ENCODE assay signal across 7 mouse cellular contexts in the genomic region with DNA sequence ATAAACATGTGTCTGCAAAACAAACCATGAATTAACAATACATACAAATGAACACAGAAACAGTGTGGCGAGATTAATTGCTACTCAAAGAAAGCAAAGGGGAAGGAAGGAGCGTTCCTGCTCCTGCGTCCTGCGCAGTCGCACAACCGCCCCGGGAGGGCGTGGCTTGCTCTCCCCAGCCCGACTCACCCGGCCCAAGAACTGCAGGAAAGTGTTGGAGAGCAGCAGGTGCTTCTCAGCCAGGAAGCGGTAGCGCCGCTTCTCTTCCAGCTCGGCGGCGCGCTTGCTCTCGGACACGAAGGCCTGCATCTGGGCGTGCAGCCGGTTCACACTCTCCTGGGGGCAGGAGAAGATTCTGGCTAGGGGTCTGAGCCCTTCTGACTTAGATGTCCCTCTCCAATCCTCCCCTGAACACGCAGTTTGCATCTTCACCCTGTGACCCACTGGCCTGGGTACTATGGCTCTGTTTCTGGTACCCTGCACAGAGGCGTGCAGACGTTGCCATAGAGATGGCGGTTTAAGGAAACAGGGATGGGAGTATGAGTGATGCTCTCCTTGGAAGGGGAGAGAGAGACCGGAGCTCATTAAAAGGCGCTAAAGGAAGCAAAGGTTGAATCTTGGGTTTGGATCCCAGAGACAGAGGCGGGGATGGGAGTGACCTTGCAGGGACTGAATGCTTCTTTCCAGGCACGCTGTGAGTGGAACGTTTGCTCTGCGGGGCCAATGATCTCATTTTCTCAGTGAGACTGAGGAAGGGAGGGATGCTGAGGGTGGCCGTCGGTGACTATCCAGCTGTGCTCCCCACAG. TPM values are rescaled to one million over a fixed set of nuclear protein-coding genes. Genes with fewer than 3 reads are reported as not detected.
DNase-seq lines count a peak whose midpoint lies in the region; ATAC-seq and TF ChIP-seq lines count a peak whose summit lies in the region.

No protein-coding gene starts in this region.

- no peak for TF ChIP-seq CTCF in ES-Bruce4 (IDR thresholded peaks at IDR 0.05; ENCODE audit: low read depth, low read length)

- H3K27ac ChIP-seq in ES-Bruce4 (ENCODE audit: insufficient read depth, low read length) = no peak overlapping the region
- H3K27ac ChIP-seq in forebrain, embryonic 12.5 days = peak overlapping the region; percentile 43

- DNase-seq in adrenal gland, adult 18-20 months (ENCODE audit: low spot score in 2 of 2) = peak; percentile 63 to 68
- peak; percentile 78 to 81 for DNase-seq in heart, postnatal 14 days
- peak; percentile 68 for DNase-seq in layer of hippocampus, adult 9-11 months
- peak; percentile 70 for DNase-seq in skeletal muscle tissue, adult 2 months (ENCODE audit: low read depth, low spot score)

- intact Hi-C loops in heart, postnatal 14 days (cut with DNase I) = loop anchor here (2.0 kb wide), 1 partner anchor 24 kb away; no protein-coding TSS in a partner anchor

- no peaks in the 10 kb centered on the region for H3K27me3 ChIP-seq in ES-Bruce4 (ENCODE audit: control insufficient read depth, insufficient read depth, low read length, poor library complexity, severe bottlenecking)
- H3K27me3 ChIP-seq in forebrain, embryonic 12.5 days = peaks cover 29% of the 10 kb centered on the region

- H3K4me1 ChIP-seq in ES-Bruce4 (ENCODE audit: control insufficient read depth, insufficient read depth, low read length) = no peaks in the 10 kb centered on the region
- peaks cover 14% of the 10 kb centered on the region for H3K4me1 ChIP-seq in forebrain, embryonic 12.5 days

- H3K4me2 ChIP-seq in forebrain, embryonic 12.5 days = peak overlapping the region; percentile 79

- WGBS in forebrain, embryonic 12.5 days = under 1% methylated on average over 33 of the region's 33 CpGs

- peak overlapping the region; percentile 75 for H3K4me3 ChIP-seq in ES-Bruce4 (ENCODE audit: low read depth, low read length)
- H3K4me3 ChIP-seq in forebrain, embryonic 12.5 days (replicated peaks) = peak overlapping the region; percentile 38

- ATAC-seq in forebrain, embryonic 12.5 days (ENCODE audit: low FRiP score) = peak; percentile 68
- peak; percentile 93 for ATAC-seq in megakaryocyte, adult 5-6 weeks (ENCODE audit: poor library complexity, severe bottlenecking)

- TF ChIP-seq POLR2A in ES-Bruce4 (IDR thresholded peaks at IDR 0.05; ENCODE audit: insufficient read depth, low read length) = peak; percentile 67

- H3K9ac ChIP-seq in ES-Bruce4 (ENCODE audit: low read depth, poor library complexity, severe bottlenecking) = peak overlapping the region; percentile 12; the same call in 1 of the 2 replicates
- peak overlapping the region; percentile 33 for H3K9ac ChIP-seq in forebrain, embryonic 12.5 days

- H3K36me3 ChIP-seq in ES-Bruce4 (ENCODE audit: control insufficient read depth, insufficient read depth, low read length, poor library complexity, severe bottlenecking) = no peaks in the 10 kb centered on the region
- no peaks in the 10 kb centered on the region for H3K36me3 ChIP-seq in forebrain, embryonic 12.5 days (replicated peaks)

- no peaks in the 10 kb centered on the region for H3K9me3 ChIP-seq in ES-Bruce4 (replicated peaks; ENCODE audit: control insufficient read depth, insufficient read depth, low read length, poor library complexity, severe bottlenecking)
- no peaks in the 10 kb centered on the region for H3K9me3 ChIP-seq in forebrain, embryonic 12.5 days

- TF ChIP-seq EP300 in ES-Bruce4 (IDR thresholded peaks at IDR 0.05; ENCODE audit: insufficient read depth, low read depth, low read length) = no peak

RNA-seq across cellular contexts. Expression of a gene that starts 14.8 kb away (rescaled TPM):
- polyA plus RNA-seq in ES-Bruce4 (2011; ENCODE audit: insufficient read depth, insufficient read length, low read depth, missing spikeins) = 0.69 and 1.8 TPM in 2 replicates
- under 1 TPM; 0.13 to 0.93 TPM for total RNA-seq in adrenal gland, adult 18-20 months (2021)
- polyA plus RNA-seq in forebrain, embryonic 12.5 days (2016; fragmentation: Nextera tagmentation; extraction: Ambion mirVana) = 0.96 and 1.4 TPM in 2 replicates
- total RNA-seq in heart, postnatal 14 days (2021) = under 1 TPM; 0.45 to 0.49 TPM
- not detected in 2 replicates for total RNA-seq in megakaryocyte, adult 5-6 weeks (2015)
- total RNA-seq in megakaryocyte, adult 5-6 weeks (2017) = not detected in 2 replicates

RNA-seq across cellular contexts. Expression of a gene that starts 16.0 kb away (rescaled TPM):
- polyA plus RNA-seq in ES-Bruce4 (2011; ENCODE audit: insufficient read depth, insufficient read length, low read depth, missing spikeins) = not detected in 2 replicates
- not detected for total RNA-seq in adrenal gland, adult 18-20 months (2021)
- 0.32 and 0.33 TPM in 2 replicates for polyA plus RNA-seq in forebrain, embryonic 12.5 days (2016; fragmentation: Nextera tagmentation; extraction: Ambion mirVana)
- total RNA-seq in heart, postnatal 14 days (2021) = under 1 TPM; 0.19 to 0.29 TPM
- not detected in 2 replicates for total RNA-seq in megakaryocyte, adult 5-6 weeks (2015)
- not detected in 2 replicates for total RNA-seq in megakaryocyte, adult 5-6 weeks (2017)

RNA-seq across cellular contexts. Expression of a gene that starts 41.3 kb away (rescaled TPM):
- polyA plus RNA-seq in ES-Bruce4 (2011; ENCODE audit: insufficient read depth, insufficient read length, low read depth, missing spikeins) = 1.0 TPM in 2 replicates
- under 1 TPM in 1 of 2 experiments, not detected in 1; 0.29 TPM for total RNA-seq in adrenal gland, adult 18-20 months (2021)
- polyA plus RNA-seq in forebrain, embryonic 12.5 days (2016; fragmentation: Nextera tagmentation; extraction: Ambion mirVana) = 0.49 and 0.72 TPM in 2 replicates
- under 1 TPM; 0.76 to 0.98 TPM for total RNA-seq in heart, postnatal 14 days (2021)
- total RNA-seq in megakaryocyte, adult 5-6 weeks (2015) = 0.16 and 0.20 TPM in 2 replicates
- total RNA-seq in megakaryocyte, adult 5-6 weeks (2017) = not detected in 2 replicates

RNA-seq across cellular contexts. Expression of a gene that starts 41.5 kb away (rescaled TPM):
- 47.8 and 48.0 TPM in 2 replicates for polyA plus RNA-seq in ES-Bruce4 (2011; ENCODE audit: insufficient read depth, insufficient read length, low read depth, missing spikeins)
- total RNA-seq in adrenal gland, adult 18-20 months (2021) = 10 to 100 TPM; 15.7 to 18.4 TPM
- 64.5 and 67.5 TPM in 2 replicates for polyA plus RNA-seq in forebrain, embryonic 12.5 days (2016; fragmentation: Nextera tagmentation; extraction: Ambion mirVana)
- 10 to 100 TPM; 22.4 to 23.2 TPM for total RNA-seq in heart, postnatal 14 days (2021)
- 2.8 and 3.0 TPM in 2 replicates for total RNA-seq in megakaryocyte, adult 5-6 weeks (2015)
- 4.5 and 5.1 TPM in 2 replicates for total RNA-seq in megakaryocyte, adult 5-6 weeks (2017)

RNA-seq across cellular contexts. Expression of a gene that starts 57.7 kb away (rescaled TPM):
- polyA plus RNA-seq in ES-Bruce4 (2011; ENCODE audit: insufficient read depth, insufficient read length, low read depth, missing spikeins) = 40.2 and 40.6 TPM in 2 replicates
- 10 to 100 TPM; 25.3 to 26.5 TPM for total RNA-seq in adrenal gland, adult 18-20 months (2021)
- 30.1 and 30.8 TPM in 2 replicates for polyA plus RNA-seq in forebrain, embryonic 12.5 days (2016; fragmentation: Nextera tagmentation; extraction: Ambion mirVana)
- 10 to 100 TPM; 10.4 to 10.6 TPM for total RNA-seq in heart, postnatal 14 days (2021)
- 1.3 and 2.7 TPM in 2 replicates for total RNA-seq in megakaryocyte, adult 5-6 weeks (2015)
- 1.4 TPM in 2 replicates for total RNA-seq in megakaryocyte, adult 5-6 weeks (2017)
